Mouse (Mus musculus) ovary, adult 2 months (tissue): ENCODE results near the gene Plekhh2. TPM values are rescaled to one million over a fixed set of nuclear protein-coding genes. Genes with fewer than 3 reads are reported as not detected.

Source experiments
- polyA plus RNA-seq: library from polyadenylated mRNA; depleted of rRNA; stranded (reverse); fragments of >200 nt; gene quantifications from 2 replicates; pipeline ENCODE4 v1.2.3, GENCODE M21; 2012; rRNA removed

The Plekhh2 gene
- polyA plus RNA-seq: 4.7 and 5.9 TPM in 2 replicates

GRCm38 (mm10) chr17:84511682-84512515 is at the start of gene Plekhh2:
Plekhh2 (plus strand) TSS chr17:84511895.

GRCm38 (mm10) chr17:84465753-84466608 is 45.7 kb upstream of the Plekhh2 start, which contains the start of gene Thada:
Thada (minus strand) TSS chr17:84466205.

GRCm38 (mm10) chr17:84626276-84626856 is 114.7 kb downstream of the Plekhh2 start, which contains the start of gene Dync2li1:
Dync2li1 (plus strand) TSS chr17:84626496.

Other genes with a start within 250 kb of the Plekhh2 start
- gene Thada, start 45.7 kb upstream of the Plekhh2 start, polyA plus RNA-seq: 10.1 and 14.0 TPM in 2 replicates
- gene Dync2li1, start 114.6 kb downstream of the Plekhh2 start, polyA plus RNA-seq: 3.5 TPM in 2 replicates
- 0.16 and 0.25 TPM in 2 replicates for gene Abcg8, start 164.4 kb downstream of the Plekhh2 start, polyA plus RNA-seq
- gene Abcg5, start 171.1 kb downstream of the Plekhh2 start, polyA plus RNA-seq: 0.54 and 0.67 TPM in 2 replicates